ENCODE assay signal across 8 mouse cellular contexts in genomic region chr10:60957820-60958233, GRCm38 (mm10).
A peak's percentile ranks its signal among the peaks of the same experiment; 100 is the strongest.
DNase-seq lines count a peak whose midpoint lies in the region; ATAC-seq and TF ChIP-seq lines count a peak whose summit lies in the region.

No protein-coding gene starts in this region.

- TF ChIP-seq POLR2A in lung, adult 2 months (IDR thresholded peaks at IDR 0.05; ENCODE audit: borderline replicate concordance, extremely low read depth, low read depth, low read length), result no peak

- intact Hi-C loops in heart, postnatal 36 days (cut with DNase I), result no loop called here

- 14% methylated on average over 17 of the region's 17 CpGs for WGBS in lung, adult 2 months

- no peak for TF ChIP-seq CTCF in lung, adult 2 months (IDR thresholded peaks at IDR 0.05; ENCODE audit: insufficient read depth, low read length)

- peak; percentile 5 for DNase-seq in cerebellum, adult 11 months
- DNase-seq in lung, adult 2 months, result no peak
- DNase-seq in lung, postnatal 36 days, result no peak
- DNase-seq in cerebellum, adult 9-11 months, result peak; percentile 14
- peak; percentile 22 to 32 for DNase-seq in heart, postnatal 36 days
- no peak for DNase-seq in gastrocnemius, adult 18-20 months (ENCODE audit: low spot score)
- DNase-seq in frontal cortex, postnatal 36 days (ENCODE audit: low spot score in 2 of 2), result no peak

- no peaks in the 10 kb centered on the region; the same call in 1 of the 2 replicates for H3K4me1 ChIP-seq in lung, adult 2 months (ENCODE audit: control insufficient read depth, insufficient read depth, low read length)

- ATAC-seq in cerebellum, adult (ENCODE audit: insufficient number of reproducible peaks, low FRiP score, low TSS enrichment), result no peak

- peak overlapping the region; percentile 26 for H3K4me3 ChIP-seq in lung, adult 2 months (replicated peaks; ENCODE audit: extremely low read depth, low read depth, low read length)

Comparison
In these comparisons a context has a peak if more than half of its experiments do, and no peak if none do; other contexts are left out.
1. DNase-seq: peak in cerebellum, adult 11 months (single experiment), cerebellum, adult 9-11 months (single experiment) and heart, postnatal 36 days (2 of 2); none in lung, adult 2 months (single experiment), lung, postnatal 36 days (single experiment), gastrocnemius, adult 18-20 months (single experiment) and frontal cortex, postnatal 36 days (0 of 2).